ENCODE assay signal across 26 mouse cellular contexts in genomic region chr15:31554855-31555254, GRCm38 (mm10). TPM values are rescaled to one million over a fixed set of nuclear protein-coding genes. Genes with fewer than 3 reads are reported as not detected.
DNase-seq lines count a peak whose midpoint lies in the region; ATAC-seq lines count a peak whose summit lies in the region.
"Had no signal": no experiment of that assay in that cellular context is flagged by ENCODE, and none has a peak within 500 bp of the region (broad histone marks: within the 10 kb centered on the region; RNA-seq: fewer than 3 reads in every experiment).

No protein-coding gene starts in this region.

- no peaks in the 10 kb centered on the region for H3K9me3 ChIP-seq in midbrain, embryonic 11.5 days (ENCODE audit: control insufficient read depth, low read length)
- H3K9me3 ChIP-seq in midbrain, embryonic 13.5 days = peaks cover 5% of the 10 kb centered on the region
- H3K9me3 ChIP-seq: G1E; heart, embryonic 10.5 days had no signal

- no peaks in the 10 kb centered on the region for H3K4me1 ChIP-seq in midbrain, embryonic 11.5 days (ENCODE audit: control insufficient read depth, insufficient read depth, low read length)
- H3K4me1 ChIP-seq in midbrain, embryonic 13.5 days (replicated peaks) = no peaks in the 10 kb centered on the region
- H3K4me1 ChIP-seq: heart, embryonic 10.5 days had no signal

- WGBS in midbrain, embryonic 11.5 days = 91% methylated on average over 2 of the region's 2 CpGs
- WGBS in midbrain, embryonic 13.5 days = 73% methylated on average over 2 of the region's 2 CpGs

- no peaks in the 10 kb centered on the region for H3K27me3 ChIP-seq in midbrain, embryonic 11.5 days (ENCODE audit: control insufficient read depth, insufficient read depth, low read length)
- no peaks in the 10 kb centered on the region for H3K27me3 ChIP-seq in midbrain, embryonic 13.5 days
- H3K27me3 ChIP-seq: CH12.LX had no signal

- no peak overlapping the region for H3K9ac ChIP-seq in midbrain, embryonic 11.5 days (ENCODE audit: low read length)
- H3K9ac ChIP-seq in midbrain, embryonic 13.5 days (replicated peaks) = no peak overlapping the region
- H3K9ac ChIP-seq: forebrain, postnatal 0 days; hindbrain, embryonic 14.5 days had no signal

- H3K4me3 ChIP-seq in midbrain, embryonic 11.5 days (ENCODE audit: low read depth, low read length) = no peak overlapping the region
- H3K4me3 ChIP-seq in midbrain, embryonic 13.5 days (replicated peaks) = no peak overlapping the region
- H3K4me3 ChIP-seq: gastrocnemius, adult 2 months; heart, adult 2 months; heart, embryonic 10.5 days had no signal

- no peak overlapping the region for H3K4me2 ChIP-seq in midbrain, embryonic 11.5 days
- no peak overlapping the region for H3K4me2 ChIP-seq in midbrain, embryonic 13.5 days (replicated peaks)
- H3K4me2 ChIP-seq: hindbrain, embryonic 14.5 days had no signal

- DNase-seq in midbrain, embryonic 11.5 days (ENCODE audit: low spot score, missing footprints) = peak; percentile 57
- no peak for DNase-seq in lung, postnatal 25 days (ENCODE audit: low spot score)
- DNase-seq in thymus, adult 18-20 months = no peak
- DNase-seq: adrenal gland, adult 8-10 months; adrenal gland, postnatal 25 days; B cell, adult 2 months; cerebellum, adult 11-12 months; cerebellum, adult 8-10 months; cerebellum, postnatal 10 days; cerebellum, postnatal 36 days; forebrain, postnatal 0 days; gastrocnemius, adult 2 months; gastrocnemius, postnatal 14 days; heart, adult 2 months had no signal

- H3K36me3 ChIP-seq in midbrain, embryonic 11.5 days (ENCODE audit: control insufficient read depth, insufficient read depth, low read length) = no peaks in the 10 kb centered on the region
- no peaks in the 10 kb centered on the region for H3K36me3 ChIP-seq in midbrain, embryonic 13.5 days
- H3K36me3 ChIP-seq: G1E; heart, embryonic 10.5 days had no signal

- no peak for ATAC-seq in midbrain, embryonic 11.5 days (ENCODE audit: low FRiP score)
- ATAC-seq in midbrain, embryonic 13.5 days = no peak
- ATAC-seq in granulocyte monocyte progenitor cell, adult 5-6 weeks (replicated peaks; ENCODE audit: poor library complexity, severe bottlenecking) = peak; percentile 92
- ATAC-seq in megakaryocyte progenitor cell, adult 5-6 weeks (replicated peaks; ENCODE audit: poor library complexity) = peak; percentile 90
- ATAC-seq: activated CD4-positive, CD25-positive, alpha-beta regulatory T cell, adult 4 months; forebrain, embryonic 14.5 days; forebrain, postnatal 0 days; hindbrain, postnatal 0 days; inflammation-experienced regulatory T-cells, adult 6 months; intestine, embryonic 16.5 days had no signal

- no peak overlapping the region for H3K27ac ChIP-seq in midbrain, embryonic 11.5 days (ENCODE audit: low read depth, low read length)
- H3K27ac ChIP-seq in midbrain, embryonic 13.5 days = no peak overlapping the region
- H3K27ac ChIP-seq: gastrocnemius, adult 2 months; heart, adult 2 months; heart, embryonic 10.5 days; hindbrain, embryonic 14.5 days; hindbrain, postnatal 0 days had no signal

RNA-seq across cellular contexts. Expression of gene Cmbl, which starts 10.3 kb away (rescaled TPM):
- 1.5 and 1.6 TPM in 2 replicates for polyA plus RNA-seq in midbrain, embryonic 11.5 days (2014; fragmentation: Nextera tagmentation; extraction: Ambion mirVana)
- 3.1 and 4.0 TPM in 2 replicates for polyA plus RNA-seq in midbrain, embryonic 13.5 days (2015; fragmentation: Nextera tagmentation; extraction: Ambion mirVana)
- total RNA-seq in granulocyte monocyte progenitor cell, adult 5-6 weeks (2014; fragmentation: Nextera tagmentation) = not detected in 2 replicates
- not detected in 2 replicates for total RNA-seq in granulocyte monocyte progenitor cell, adult 5-6 weeks (2017)
- total RNA-seq in megakaryocyte progenitor cell, adult 5-6 weeks (2015) = not detected in 2 replicates
- total RNA-seq in megakaryocyte progenitor cell, adult 5-6 weeks (2017) = not detected in 2 replicates
- total RNA-seq: CH12.LX, G1E had no signal
- polyA plus RNA-seq: G1E; inflammation-experienced regulatory T-cells, adult 6 months had no signal

RNA-seq across cellular contexts. Expression of gene March6, which starts 24.0 kb away (rescaled TPM):
- 53.9 and 55.9 TPM in 2 replicates for polyA plus RNA-seq in midbrain, embryonic 11.5 days (2014; fragmentation: Nextera tagmentation; extraction: Ambion mirVana)
- 75.0 and 78.6 TPM in 2 replicates for polyA plus RNA-seq in midbrain, embryonic 13.5 days (2015; fragmentation: Nextera tagmentation; extraction: Ambion mirVana)
- total RNA-seq in granulocyte monocyte progenitor cell, adult 5-6 weeks (2014; fragmentation: Nextera tagmentation) = 27.1 and 34.2 TPM in 2 replicates
- total RNA-seq in granulocyte monocyte progenitor cell, adult 5-6 weeks (2017) = 26.4 and 30.3 TPM in 2 replicates
- total RNA-seq in megakaryocyte progenitor cell, adult 5-6 weeks (2015) = 39.3 and 42.5 TPM in 2 replicates
- 28.8 and 38.8 TPM in 2 replicates for total RNA-seq in megakaryocyte progenitor cell, adult 5-6 weeks (2017)

RNA-seq across cellular contexts. Expression of gene Cct5, which starts 46.7 kb away (rescaled TPM):
- polyA plus RNA-seq in midbrain, embryonic 11.5 days (2014; fragmentation: Nextera tagmentation; extraction: Ambion mirVana) = 728 and 743 TPM in 2 replicates
- 540 and 561 TPM in 2 replicates for polyA plus RNA-seq in midbrain, embryonic 13.5 days (2015; fragmentation: Nextera tagmentation; extraction: Ambion mirVana)
- total RNA-seq in granulocyte monocyte progenitor cell, adult 5-6 weeks (2014; fragmentation: Nextera tagmentation) = 412 and 454 TPM in 2 replicates
- total RNA-seq in granulocyte monocyte progenitor cell, adult 5-6 weeks (2017) = 535 and 555 TPM in 2 replicates
- total RNA-seq in megakaryocyte progenitor cell, adult 5-6 weeks (2015) = 536 and 576 TPM in 2 replicates
- total RNA-seq in megakaryocyte progenitor cell, adult 5-6 weeks (2017) = 522 and 555 TPM in 2 replicates

RNA-seq across cellular contexts. Expression of gene Fam173b, which starts 46.8 kb away (rescaled TPM):
- polyA plus RNA-seq in midbrain, embryonic 11.5 days (2014; fragmentation: Nextera tagmentation; extraction: Ambion mirVana) = 14.0 and 14.6 TPM in 2 replicates
- 11.0 and 11.6 TPM in 2 replicates for polyA plus RNA-seq in midbrain, embryonic 13.5 days (2015; fragmentation: Nextera tagmentation; extraction: Ambion mirVana)
- 8.6 and 13.0 TPM in 2 replicates for total RNA-seq in granulocyte monocyte progenitor cell, adult 5-6 weeks (2014; fragmentation: Nextera tagmentation)
- total RNA-seq in granulocyte monocyte progenitor cell, adult 5-6 weeks (2017) = 7.7 and 11.1 TPM in 2 replicates
- total RNA-seq in megakaryocyte progenitor cell, adult 5-6 weeks (2015) = 8.4 and 10.7 TPM in 2 replicates
- total RNA-seq in megakaryocyte progenitor cell, adult 5-6 weeks (2017) = 7.7 and 11.7 TPM in 2 replicates

Comparison
In these comparisons a context has a peak if more than half of its experiments do, and no peak if none do; other contexts are left out.
1. ATAC-seq: peak in granulocyte monocyte progenitor cell, adult 5-6 weeks (single experiment) and megakaryocyte progenitor cell, adult 5-6 weeks (single experiment); none in midbrain, embryonic 11.5 days (single experiment) and midbrain, embryonic 13.5 days (single experiment).